8 mouse cellular contexts compared by ENCODE assay signal in genomic region chrX:7842318-7842717, GRCm38 (mm10). TPM values are rescaled to one million over a fixed set of nuclear protein-coding genes. Genes with fewer than 3 reads are reported as not detected.
A peak's percentile ranks its signal among the peaks of the same experiment; 100 is the strongest.
DNase-seq lines count a peak whose midpoint lies in the region; ATAC-seq and TF ChIP-seq lines count a peak whose summit lies in the region.

No protein-coding gene starts in this region.

- peak overlapping the region; percentile 81 for H3K9ac ChIP-seq in intestine, embryonic 16.5 days (ENCODE audit: low read depth, low read length)

- peak overlapping the region; percentile 62 for H3K4me2 ChIP-seq in intestine, embryonic 16.5 days (ENCODE audit: low read depth, low read length)

- DNase-seq in kidney, adult 2 months, result no peak
- no peak for DNase-seq in kidney, adult 8-10 months
- peak; percentile 20 for DNase-seq in Muller cell, postnatal 12 days (ENCODE audit: inconsistent ontology term)
- peak; percentile 62 for DNase-seq in testis, postnatal 10 days (ENCODE audit: low spot score)
- no peak for DNase-seq in layer of hippocampus, postnatal 14 days (ENCODE audit: low spot score in 2 of 2)

- H3K27ac ChIP-seq in kidney, adult 2 months (ENCODE audit: insufficient read depth, low read depth, low read length), result no peak overlapping the region
- H3K27ac ChIP-seq in intestine, embryonic 16.5 days (ENCODE audit: low read length), result peak overlapping the region; percentile 88
- H3K27ac ChIP-seq in macrophage, result 0 out of 2 replicates have a peak overlapping the region, but pooled peaks have one; percentile 12

- H3K9me3 ChIP-seq in intestine, embryonic 16.5 days (ENCODE audit: control insufficient read depth, low read length), result no peaks in the 10 kb centered on the region

- H3K79me2 ChIP-seq in macrophage (ENCODE audit: inconsistent target), result peaks cover 49% of the 10 kb centered on the region

- peaks cover 5% of the 10 kb centered on the region; the same call in 1 of the 2 replicates for H3K4me1 ChIP-seq in kidney, adult 2 months (ENCODE audit: control insufficient read depth, insufficient read depth, low read length)
- no peaks in the 10 kb centered on the region for H3K4me1 ChIP-seq in intestine, embryonic 16.5 days (ENCODE audit: control insufficient read depth, insufficient read depth, low read length)

- H3K36me3 ChIP-seq in kidney, adult 2 months (ENCODE audit: control insufficient read depth, insufficient read depth, low read length), result no peaks in the 10 kb centered on the region
- H3K36me3 ChIP-seq in intestine, embryonic 16.5 days (ENCODE audit: control insufficient read depth, insufficient read depth, low read length), result no peaks in the 10 kb centered on the region
- no peaks in the 10 kb centered on the region for H3K36me3 ChIP-seq in macrophage (ENCODE audit: inconsistent target)

- no peak for TF ChIP-seq POLR2A in kidney, adult 2 months (IDR thresholded peaks at IDR 0.05; ENCODE audit: low read depth, low read length)

- no peaks in the 10 kb centered on the region for H3K27me3 ChIP-seq in kidney, adult 2 months (replicated peaks; ENCODE audit: control insufficient read depth, insufficient read depth, low read length)
- no peaks in the 10 kb centered on the region for H3K27me3 ChIP-seq in intestine, embryonic 16.5 days (replicated peaks; ENCODE audit: control insufficient read depth, insufficient read depth, low read length)

- under 1% methylated on average over 34 of the region's 42 CpGs for WGBS in kidney, adult 2 months
- 18% methylated on average over 31 of the region's 42 CpGs for WGBS in intestine, embryonic 16.5 days
- 34% methylated on average over 31 of the region's 42 CpGs for WGBS in macrophage (ENCODE audit: missing documents)

- peak overlapping the region; percentile 96 for H3K4me3 ChIP-seq in kidney, adult 2 months (ENCODE audit: insufficient read depth, low read depth, low read length)
- peak overlapping the region; percentile 69 for H3K4me3 ChIP-seq in intestine, embryonic 16.5 days (ENCODE audit: low read length)
- H3K4me3 ChIP-seq in macrophage (ENCODE audit: inconsistent target), result peak overlapping the region; percentile 41

- no peak for TF ChIP-seq CTCF in kidney, adult 2 months (conservative IDR thresholded peaks at IDR 0.05; ENCODE audit: insufficient read depth, insufficient read length, low read depth, low read length)

- ATAC-seq in erythroid progenitor cell, adult 5-6 weeks (replicated peaks; ENCODE audit: low FRiP score, poor library complexity, severe bottlenecking), result 0 out of 2 replicates have a peak, but pooled peaks have one; percentile 8
- ATAC-seq in intestine, embryonic 16.5 days, result no peak

RNA-seq across cellular contexts. Expression of gene Otud5, which starts 1.2 kb away (rescaled TPM):
- polyA plus RNA-seq in kidney, adult 2 months (2012; rRNA removed), result 26.8 and 30.4 TPM in 2 replicates
- 327 and 376 TPM in 2 replicates for total RNA-seq in erythroid progenitor cell, adult 5-6 weeks (2015; ENCODE audit: low replicate concordance)
- total RNA-seq in erythroid progenitor cell, adult 5-6 weeks (2017; ENCODE audit: low replicate concordance), result 471 and 476 TPM in 2 replicates
- 25.9 and 27.7 TPM in 2 replicates for polyA plus RNA-seq in intestine, embryonic 16.5 days (2015; fragmentation: Nextera tagmentation; extraction: Ambion mirVana)
- total RNA-seq in macrophage (2018; cell fraction: chromatin; rRNA removed), result 100 to 1,000 TPM; 171 to 383 (median 253) TPM
- total RNA-seq in macrophage (2018; cell fraction: cytosol; rRNA removed), result 10 to 100 TPM; 39.6 to 70.9 (median 52.8) TPM
- 100 to 1,000 TPM; 121 to 374 (median 187) TPM for total RNA-seq in macrophage (2018; cell fraction: nucleus; rRNA removed)
- 38.8 to 69.0 TPM (median 61.3 TPM) in 3 replicates for polyA plus RNA-seq in macrophage (2018)
- total RNA-seq in layer of hippocampus, postnatal 14 days (2021), result 10 to 100 TPM; 64.1 to 64.9 TPM

RNA-seq across cellular contexts. Expression of gene Kcnd1, which starts 20.2 kb away (rescaled TPM):
- polyA plus RNA-seq in kidney, adult 2 months (2012; rRNA removed), result 0.48 and 0.53 TPM in 2 replicates
- total RNA-seq in erythroid progenitor cell, adult 5-6 weeks (2015; ENCODE audit: low replicate concordance), result 0.84 and 1.8 TPM in 2 replicates
- total RNA-seq in erythroid progenitor cell, adult 5-6 weeks (2017; ENCODE audit: low replicate concordance), result 0.68 and 3.6 TPM in 2 replicates
- 1.2 and 1.3 TPM in 2 replicates for polyA plus RNA-seq in intestine, embryonic 16.5 days (2015; fragmentation: Nextera tagmentation; extraction: Ambion mirVana)
- total RNA-seq in macrophage (2018; cell fraction: chromatin; rRNA removed), result 1 to 10 TPM in 18 of 26 experiments, under 1 TPM in 8; 0.29 to 3.0 (median 1.7) TPM
- total RNA-seq in macrophage (2018; cell fraction: cytosol; rRNA removed), result 1 to 10 TPM in 6 of 26 experiments, under 1 TPM in 19, not detected in 1; 0.04 to 1.8 (median 0.22) TPM
- total RNA-seq in macrophage (2018; cell fraction: nucleus; rRNA removed), result 1 to 10 TPM in 21 of 26 experiments, under 1 TPM in 5; 0.46 to 4.3 (median 1.3) TPM
- polyA plus RNA-seq in macrophage (2018), result 0.03 to 0.06 TPM (median 0.04 TPM) in 3 replicates
- total RNA-seq in layer of hippocampus, postnatal 14 days (2021), result 10 to 100 TPM in 1 of 2 experiments, 1 to 10 TPM in 1; 9.8 to 10.0 TPM

RNA-seq across cellular contexts. Expression of gene Pim2, which starts 35.7 kb away (rescaled TPM):
- polyA plus RNA-seq in kidney, adult 2 months (2012; rRNA removed), result 11.4 and 11.5 TPM in 2 replicates
- 37.1 and 59.1 TPM in 2 replicates for total RNA-seq in erythroid progenitor cell, adult 5-6 weeks (2015; ENCODE audit: low replicate concordance)
- 16.0 and 22.5 TPM in 2 replicates for total RNA-seq in erythroid progenitor cell, adult 5-6 weeks (2017; ENCODE audit: low replicate concordance)
- 13.6 and 15.3 TPM in 2 replicates for polyA plus RNA-seq in intestine, embryonic 16.5 days (2015; fragmentation: Nextera tagmentation; extraction: Ambion mirVana)
- 10 to 100 TPM in 16 of 26 experiments, 1 to 10 TPM in 10; 4.0 to 29.4 (median 13.5) TPM for total RNA-seq in macrophage (2018; cell fraction: chromatin; rRNA removed)
- total RNA-seq in macrophage (2018; cell fraction: cytosol; rRNA removed), result 10 to 100 TPM in 2 of 26 experiments, 1 to 10 TPM in 24; 1.4 to 12.2 (median 2.6) TPM
- total RNA-seq in macrophage (2018; cell fraction: nucleus; rRNA removed), result 10 to 100 TPM in 20 of 26 experiments, 1 to 10 TPM in 6; 5.9 to 23.1 (median 13.5) TPM
- polyA plus RNA-seq in macrophage (2018), result 1.5 to 2.0 TPM (median 1.6 TPM) in 3 replicates
- 10 to 100 TPM; 43.2 to 49.5 TPM for total RNA-seq in layer of hippocampus, postnatal 14 days (2021)

RNA-seq across cellular contexts. Expression of gene Slc35a2, which starts 41.5 kb away (rescaled TPM):
- polyA plus RNA-seq in kidney, adult 2 months (2012; rRNA removed), result 50.0 and 50.1 TPM in 2 replicates
- 5.0 TPM in 1 of 2 replicates, not detected in the other for total RNA-seq in erythroid progenitor cell, adult 5-6 weeks (2015; ENCODE audit: low replicate concordance)
- 1.4 and 9.8 TPM in 2 replicates for total RNA-seq in erythroid progenitor cell, adult 5-6 weeks (2017; ENCODE audit: low replicate concordance)
- 46.5 and 50.8 TPM in 2 replicates for polyA plus RNA-seq in intestine, embryonic 16.5 days (2015; fragmentation: Nextera tagmentation; extraction: Ambion mirVana)
- 10 to 100 TPM in 20 of 26 experiments, 1 to 10 TPM in 6; 5.5 to 28.7 (median 14.1) TPM for total RNA-seq in macrophage (2018; cell fraction: chromatin; rRNA removed)
- total RNA-seq in macrophage (2018; cell fraction: cytosol; rRNA removed), result 10 to 100 TPM; 15.4 to 34.7 (median 25.2) TPM
- total RNA-seq in macrophage (2018; cell fraction: nucleus; rRNA removed), result 10 to 100 TPM; 10.6 to 50.9 (median 29.8) TPM
- 10.3 to 26.7 TPM (median 19.8 TPM) in 3 replicates for polyA plus RNA-seq in macrophage (2018)
- total RNA-seq in layer of hippocampus, postnatal 14 days (2021), result 10 to 100 TPM; 45.9 to 52.7 TPM

RNA-seq across cellular contexts. Expression of gene Gripap1, which starts 52.8 kb away (rescaled TPM):
- 25.5 and 30.3 TPM in 2 replicates for polyA plus RNA-seq in kidney, adult 2 months (2012; rRNA removed)
- 91.0 and 94.4 TPM in 2 replicates for total RNA-seq in erythroid progenitor cell, adult 5-6 weeks (2015; ENCODE audit: low replicate concordance)
- 87.0 and 176 TPM in 2 replicates for total RNA-seq in erythroid progenitor cell, adult 5-6 weeks (2017; ENCODE audit: low replicate concordance)
- 36.6 and 37.5 TPM in 2 replicates for polyA plus RNA-seq in intestine, embryonic 16.5 days (2015; fragmentation: Nextera tagmentation; extraction: Ambion mirVana)
- total RNA-seq in macrophage (2018; cell fraction: chromatin; rRNA removed), result 100 to 1,000 TPM; 167 to 733 (median 315) TPM
- 10 to 100 TPM; 23.4 to 54.3 (median 33.7) TPM for total RNA-seq in macrophage (2018; cell fraction: cytosol; rRNA removed)
- total RNA-seq in macrophage (2018; cell fraction: nucleus; rRNA removed), result 100 to 1,000 TPM in 25 of 26 experiments, 10 to 100 TPM in 1; 79.0 to 430 (median 180) TPM
- polyA plus RNA-seq in macrophage (2018), result 44.1 to 48.5 TPM (median 47.1 TPM) in 3 replicates
- total RNA-seq in layer of hippocampus, postnatal 14 days (2021), result 10 to 100 TPM; 88.1 to 98.9 TPM

Comparison
In these comparisons a context has a peak if more than half of its experiments do, and no peak if none do; other contexts are left out.
1. DNase-seq: peak in Muller cell, postnatal 12 days (single experiment) and testis, postnatal 10 days (single experiment); none in kidney, adult 2 months (single experiment), kidney, adult 8-10 months (0 of 2) and layer of hippocampus, postnatal 14 days (0 of 2).
2. H3K4me3 ChIP-seq: peak in every context shown above with its lines; median percentile 96 in kidney, adult 2 months; 69 in intestine, embryonic 16.5 days; 41 in macrophage.